ENCODE assay signal across 8 mouse cellular contexts in the genomic region with DNA sequence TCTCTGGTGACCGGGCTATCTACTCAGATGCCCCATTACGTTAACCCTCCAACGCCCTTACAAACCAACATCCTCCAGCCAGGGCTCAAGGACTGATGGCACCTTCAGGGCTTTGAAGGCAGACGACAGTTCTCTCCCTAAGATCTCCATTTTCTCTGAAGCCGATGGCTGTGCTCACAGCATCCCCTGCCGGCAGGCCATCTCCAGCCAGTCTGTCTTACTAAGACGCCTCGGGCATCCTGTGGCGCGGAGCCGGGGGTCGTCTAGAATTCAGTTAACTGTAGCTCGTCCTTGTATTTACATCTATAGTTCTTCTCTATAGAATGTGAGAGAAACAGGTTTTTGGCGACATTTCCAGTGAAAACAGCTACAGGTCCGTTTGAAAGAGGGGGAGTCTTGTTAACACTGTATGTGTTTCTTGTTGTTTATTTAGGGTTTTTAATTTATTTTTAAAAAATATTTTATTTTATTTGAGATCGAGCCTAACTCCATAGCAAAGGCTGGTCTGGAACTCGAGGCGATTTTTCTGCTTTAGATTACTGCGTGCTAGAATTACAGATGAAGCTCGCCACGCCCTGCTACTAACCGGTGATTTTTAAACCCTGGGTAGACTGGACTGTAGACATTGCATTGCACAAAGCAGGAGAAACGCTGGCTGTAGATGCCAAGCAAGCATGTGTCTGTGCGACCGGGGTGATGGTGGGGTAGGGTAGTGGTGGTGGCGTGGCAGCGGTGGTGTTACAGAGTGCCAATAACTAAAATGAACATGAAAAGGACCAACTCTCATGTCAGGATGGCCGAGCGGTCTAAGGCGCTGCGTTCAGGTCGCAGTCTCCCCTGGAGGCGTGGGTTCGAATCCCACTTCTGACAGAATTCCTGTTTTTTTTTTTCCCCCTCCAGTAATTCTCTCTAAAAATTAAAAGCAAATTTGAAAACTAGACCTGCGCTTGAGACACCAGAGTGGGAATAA. TPM values are rescaled to one million over a fixed set of nuclear protein-coding genes. Genes with fewer than 3 reads are reported as not detected.
DNase-seq lines count a peak whose midpoint lies in the region; ATAC-seq and TF ChIP-seq lines count a peak whose summit lies in the region.

No protein-coding gene starts in this region.

- H3K4me3 ChIP-seq in heart, embryonic 15.5 days = peak overlapping the region; percentile 66
- H3K4me3 ChIP-seq in liver, embryonic 14.5 days (ENCODE audit: insufficient read depth in 1 of 2, low read depth in 2 of 2, low read length in 2 of 2) = peak overlapping the region; percentile 64 to 94

- peak overlapping the region; percentile 74 for H3K4me2 ChIP-seq in heart, embryonic 15.5 days
- peak overlapping the region; percentile 82 for H3K4me2 ChIP-seq in liver, embryonic 14.5 days (ENCODE audit: low read depth)

- peak overlapping the region; percentile 48 for H3K9ac ChIP-seq in heart, embryonic 15.5 days
- H3K9ac ChIP-seq in liver, embryonic 14.5 days (replicated peaks) = peak overlapping the region; percentile 54

- WGBS in heart, embryonic 15.5 days = under 1% methylated on average over 35 of the region's 35 CpGs
- under 1% methylated on average over 35 of the region's 35 CpGs for WGBS in liver, embryonic 14.5 days (ENCODE audit: insufficient replicate concordance)

- H3K36me3 ChIP-seq in heart, embryonic 15.5 days = no peaks in the 10 kb centered on the region
- H3K36me3 ChIP-seq in liver, embryonic 14.5 days (replicated peaks; ENCODE audit: control insufficient read depth, insufficient read depth, low read depth) = no peaks in the 10 kb centered on the region

- DNase-seq in CD8-positive naive resting alpha-beta T cell, adult 2 months (ENCODE audit: low read depth in 2 of 2, low spot score in 2 of 2) = peak; percentile 72 to 77
- peak; percentile 66 for DNase-seq in c-Kit-negative CD71-positive TER-119-positive erythroid progenitor cells, embryonic 14.5 days (ENCODE audit: low read depth, low spot score)
- peak; percentile 76 for DNase-seq in fibroblast of lung, adult 2 months (ENCODE audit: low read depth)
- peak; percentile 87 for DNase-seq in kidney, postnatal 14 days
- DNase-seq in liver, embryonic 14.5 days (ENCODE audit: low read depth in 3 of 3, low spot score in 3 of 3) = peak; percentile 65 to 77 (median 71)
- DNase-seq in neural tube, embryonic 10.5 days (ENCODE audit: extremely low spot score, low spot score) = peak; percentile 83
- DNase-seq in telencephalon, adult 2 months (ENCODE audit: low read depth, low spot score) = peak; percentile 71

- no peaks in the 10 kb centered on the region for H3K9me3 ChIP-seq in heart, embryonic 15.5 days (replicated peaks)
- no peaks in the 10 kb centered on the region for H3K9me3 ChIP-seq in liver, embryonic 14.5 days (ENCODE audit: control insufficient read depth, low read length)

- peaks cover under 1% of the 10 kb centered on the region for H3K27me3 ChIP-seq in heart, embryonic 15.5 days
- H3K27me3 ChIP-seq in liver, embryonic 14.5 days (ENCODE audit: control insufficient read depth, insufficient read depth, low read length) = no peaks in the 10 kb centered on the region; the same call in none of the 2 replicates

- TF ChIP-seq EP300 in liver, embryonic 14.5 days (IDR thresholded peaks at IDR 0.05; ENCODE audit: low read depth) = no peak; the same call in 1 of the 2 replicates

- TF ChIP-seq CTCF in liver, embryonic 14.5 days (IDR thresholded peaks at IDR 0.05; ENCODE audit: low read depth) = peak; percentile 97

- peaks cover 13% of the 10 kb centered on the region for H3K4me1 ChIP-seq in heart, embryonic 15.5 days (replicated peaks)
- H3K4me1 ChIP-seq in liver, embryonic 14.5 days (replicated peaks; ENCODE audit: control insufficient read depth in 2 of 2, insufficient read depth in 2 of 2, low read length in 1 of 2) = peaks cover 0 to 13% of the 10 kb centered on the region in 2 experiments

- ATAC-seq in heart, embryonic 15.5 days (replicated peaks; ENCODE audit: insufficient number of reproducible peaks, insufficient read depth, low FRiP score, low read depth) = peak; percentile 73
- peak; percentile 88 for ATAC-seq in liver, embryonic 14.5 days (ENCODE audit: insufficient read depth)

- peak overlapping the region; percentile 53 for H3K27ac ChIP-seq in heart, embryonic 15.5 days
- peak overlapping the region; percentile 49 for H3K27ac ChIP-seq in liver, embryonic 14.5 days

RNA-seq across cellular contexts. Expression of gene Pllp, which starts 7.1 kb away (rescaled TPM):
- 0.23 and 0.96 TPM in 2 replicates for polyA plus RNA-seq in heart, embryonic 15.5 days (2015; fragmentation: Nextera tagmentation; extraction: Ambion mirVana)
- polyA plus RNA-seq in liver, embryonic 14.5 days (2012; rRNA removed) = 0.36 and 0.52 TPM in 2 replicates
- 0.85 TPM in 2 replicates for polyA plus RNA-seq in liver, embryonic 14.5 days (2014; fragmentation: Nextera tagmentation; extraction: Ambion mirVana)

RNA-seq across cellular contexts. Expression of gene Arl2bp, which starts 36.7 kb away (rescaled TPM):
- polyA plus RNA-seq in heart, embryonic 15.5 days (2015; fragmentation: Nextera tagmentation; extraction: Ambion mirVana) = 112 and 121 TPM in 2 replicates
- polyA plus RNA-seq in liver, embryonic 14.5 days (2012; rRNA removed) = 18.2 and 18.6 TPM in 2 replicates
- 11.2 and 12.8 TPM in 2 replicates for polyA plus RNA-seq in liver, embryonic 14.5 days (2014; fragmentation: Nextera tagmentation; extraction: Ambion mirVana)

RNA-seq across cellular contexts. Expression of gene Ccl22, which starts 42.3 kb away (rescaled TPM):
- 0.08 TPM in 1 of 2 replicates, not detected in the other for polyA plus RNA-seq in heart, embryonic 15.5 days (2015; fragmentation: Nextera tagmentation; extraction: Ambion mirVana)
- 0.17 and 0.19 TPM in 2 replicates for polyA plus RNA-seq in liver, embryonic 14.5 days (2012; rRNA removed)
- polyA plus RNA-seq in liver, embryonic 14.5 days (2014; fragmentation: Nextera tagmentation; extraction: Ambion mirVana) = 0.22 and 0.45 TPM in 2 replicates

Comparison
In these comparisons a context has a peak if more than half of its experiments do, and no peak if none do; other contexts are left out.
1. Peak in every context shown above with its lines: DNase-seq, ATAC-seq, H3K4me3 ChIP-seq and H3K27ac ChIP-seq.